Mouse (Mus musculus) thymus, adult 18-20 months (tissue): ENCODE data around the gene Hltf.
"Not testable (repeated sequence)": the region's sequence is repeated elsewhere in the genome, so short reads cannot be mapped to it uniquely, and the experiment has no call there.

ENCODE experiments used
- DNase-seq, 2 experiments: peaks; one replicate each; pipeline ENCODE4 v3.0.0; 2022; ENCODE audit warnings: mixed read lengths in 2 of 2

Gene Hltf

GRCm38 (mm10) chr3:20104776-20105175 is 47.2 kb downstream of the Hltf start:
- no peak for DNase-seq

- DNase-seq: no peak
Observed at GRCm38 (mm10) chr3:20108881-20109280, 51.3 kb downstream of the Hltf start.

- DNase-seq: no peak
Observed at GRCm38 (mm10) chr3:20111913-20112312, 54.3 kb downstream of the Hltf start.

GRCm38 (mm10) chr3:20119044-20119591 is 61.5 kb downstream of the Hltf start:
- DNase-seq: no peak

- DNase-seq: no peak
Observed at GRCm38 (mm10) chr3:20119686-20120244, 62.2 kb downstream of the Hltf start.

- DNase-seq: not testable (repeated sequence)
Observed at GRCm38 (mm10) chr3:20121582-20121981, 64.0 kb downstream of the Hltf start.

- no peak for DNase-seq
Observed at GRCm38 (mm10) chr3:20125604-20126003, 68.0 kb downstream of the Hltf start.

- DNase-seq: no peak
Observed at GRCm38 (mm10) chr3:20127047-20127595, 69.5 kb downstream of the Hltf start.

- DNase-seq: no peak
Observed at GRCm38 (mm10) chr3:20129491-20129890, 71.9 kb downstream of the Hltf start.

GRCm38 (mm10) chr3:20130456-20131349 is 73.1 kb downstream of the Hltf start:
- DNase-seq: no peak

GRCm38 (mm10) chr3:20131350-20131720 is 73.7 kb downstream of the Hltf start:
- DNase-seq: no peak

- no peak for DNase-seq
Observed at GRCm38 (mm10) chr3:20132731-20133130, 75.1 kb downstream of the Hltf start.

GRCm38 (mm10) chr3:20133745-20134144 is 76.1 kb downstream of the Hltf start:
- no peak for DNase-seq

GRCm38 (mm10) chr3:20134545-20134944 is 76.9 kb downstream of the Hltf start:
- DNase-seq: no peak

GRCm38 (mm10) chr3:20136868-20137581 is 79.4 kb downstream of the Hltf start:
- no peak for DNase-seq

- no peak for DNase-seq
Observed at GRCm38 (mm10) chr3:20141240-20141639, 83.6 kb downstream of the Hltf start.

GRCm38 (mm10) chr3:20141679-20142078 is 84.1 kb downstream of the Hltf start:
- DNase-seq: no peak

- peak in 1 of 2 experiments; percentile 45 for DNase-seq
Observed at GRCm38 (mm10) chr3:20142101-20142500, 84.5 kb downstream of the Hltf start.

- no peak for DNase-seq
Observed at GRCm38 (mm10) chr3:20142576-20142975, 85.0 kb downstream of the Hltf start.

- DNase-seq: no peak
Observed at GRCm38 (mm10) chr3:20143726-20144125, 86.1 kb downstream of the Hltf start.

GRCm38 (mm10) chr3:20144401-20144800 is 86.8 kb downstream of the Hltf start:
- DNase-seq: no peak

- DNase-seq: no peak
Observed at GRCm38 (mm10) chr3:20145696-20146113, 88.1 kb downstream of the Hltf start.

GRCm38 (mm10) chr3:20146884-20147395 is 89.3 kb downstream of the Hltf start:
- no peak for DNase-seq
